Mouse (Mus musculus) right cerebral cortex, postnatal 10 days (tissue): Measurements from ENCODE around the gene Olfr524.

ENCODE experiments used
- DNase-seq, 2 experiments: peaks; one replicate each; pipeline ENCODE4 v3.0.0; 2021; ENCODE audit warnings: low spot score in 2 of 2

The Olfr524 gene

GRCm38 (mm10) chr7:140186646-140187620 lies 18.8 kb downstream of the Olfr524 start:
- DNase-seq = peak in 1 of 2 experiments; percentile 60

DNA sequence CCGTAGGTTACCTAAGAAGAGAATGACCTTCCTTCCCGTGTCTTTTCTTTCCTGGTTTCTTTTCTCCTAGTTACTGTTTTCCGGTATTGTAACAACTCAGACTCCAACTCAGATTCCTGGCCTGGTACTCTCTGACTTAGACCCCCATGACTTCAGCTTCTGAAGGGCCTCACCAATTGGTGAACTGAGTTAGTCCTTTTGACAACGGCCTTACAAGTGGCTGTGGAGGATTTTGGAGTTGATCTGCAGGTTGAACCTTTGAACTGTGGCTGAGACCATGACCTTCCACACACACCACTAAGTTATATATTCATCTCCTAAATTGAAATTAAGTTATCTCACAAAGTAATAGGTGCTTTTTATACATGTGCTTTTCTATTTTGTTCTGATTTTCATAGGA lies 21.6 kb downstream of the Olfr524 start:
- DNase-seq = no peak

DNA sequence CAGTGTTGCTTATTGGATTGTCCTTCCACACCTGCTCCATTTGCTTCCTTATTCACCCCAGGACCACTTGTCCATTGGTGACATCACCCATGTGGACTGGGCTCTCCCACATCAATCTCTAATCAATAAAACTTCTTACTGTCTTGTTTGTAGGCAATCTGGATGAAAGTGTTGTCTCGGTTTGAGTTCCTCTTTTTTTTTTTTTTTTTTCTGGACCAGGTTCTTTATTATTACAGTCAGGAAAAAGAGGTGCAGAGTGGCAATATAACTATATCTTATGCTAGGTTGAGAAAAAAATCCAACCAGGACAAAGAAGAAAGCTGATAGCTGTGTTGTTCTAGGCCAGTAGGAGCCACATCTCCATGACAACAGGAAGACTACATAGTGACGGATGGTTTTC lies 25.1 kb downstream of the Olfr524 start:
- DNase-seq = no peak

- DNase-seq = no peak
These were observed 26.6 kb downstream of the Olfr524 start for GRCm38 (mm10) chr7:140179176-140179575.

DNA sequence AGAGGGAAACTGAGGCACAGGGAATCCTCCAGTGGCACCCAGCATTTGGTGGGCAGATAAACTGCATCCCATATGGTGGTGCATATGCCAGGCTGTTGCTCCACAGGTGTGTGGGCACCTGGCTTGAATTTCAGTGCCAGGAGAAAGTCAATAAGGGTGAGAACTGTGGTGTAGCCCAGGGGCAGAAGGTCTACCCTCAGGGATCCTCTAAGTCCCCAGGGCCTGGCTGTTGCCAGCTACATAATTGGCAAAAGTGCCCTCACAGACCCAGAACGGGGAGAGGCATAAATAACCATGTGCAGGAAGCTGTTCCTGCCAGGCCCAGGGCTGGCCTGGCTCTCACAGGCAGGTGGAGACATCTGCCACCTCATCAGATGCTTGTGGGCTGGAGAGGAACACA lies 32.8 kb downstream of the Olfr524 start, which contains the start of gene Olfr523:
Gene Olfr523 (plus strand): TSS at position 282 of the 400 bp plus-strand sequence.
- DNase-seq = no peak

DNA sequence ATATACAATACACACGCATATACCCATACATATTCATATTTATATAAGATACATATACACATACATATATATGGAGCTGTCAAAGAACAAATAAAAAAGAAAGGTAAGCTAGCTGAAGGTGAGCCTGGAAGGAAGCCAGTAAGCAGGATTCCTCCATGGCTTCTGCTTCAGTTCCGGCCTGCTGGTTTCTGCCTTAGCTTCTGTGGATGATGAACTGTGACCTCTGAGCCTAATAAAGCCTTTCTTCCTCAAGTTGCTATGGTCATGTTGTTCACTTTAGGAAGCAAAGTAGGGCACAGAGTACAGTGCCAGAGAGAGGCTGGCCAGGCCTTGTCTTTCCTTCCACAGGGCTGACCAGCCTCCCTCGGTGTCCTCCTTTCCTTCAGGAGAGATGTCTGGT lies 34.9 kb downstream of the Olfr524 start:
- DNase-seq = no peak

DNA sequence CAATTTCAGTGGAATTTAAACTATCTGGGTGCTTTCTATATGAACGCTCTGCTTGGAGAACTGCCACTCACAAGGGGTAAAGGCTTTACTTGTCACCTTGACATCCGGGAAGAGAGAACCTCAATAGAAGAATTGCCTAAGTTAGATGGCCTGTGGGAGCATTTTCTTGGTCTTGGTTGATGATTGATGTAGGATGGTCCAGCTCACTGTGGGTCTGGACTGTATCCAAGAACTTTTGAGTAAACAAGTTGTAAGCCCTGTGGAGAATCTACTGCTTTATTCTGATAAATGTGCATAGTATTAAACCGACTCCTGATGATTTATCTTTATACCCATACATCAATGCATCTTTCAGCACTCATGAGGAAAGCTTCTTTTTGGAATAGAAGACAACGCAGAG lies 36.4 kb downstream of the Olfr524 start:
- no peak for DNase-seq

DNA sequence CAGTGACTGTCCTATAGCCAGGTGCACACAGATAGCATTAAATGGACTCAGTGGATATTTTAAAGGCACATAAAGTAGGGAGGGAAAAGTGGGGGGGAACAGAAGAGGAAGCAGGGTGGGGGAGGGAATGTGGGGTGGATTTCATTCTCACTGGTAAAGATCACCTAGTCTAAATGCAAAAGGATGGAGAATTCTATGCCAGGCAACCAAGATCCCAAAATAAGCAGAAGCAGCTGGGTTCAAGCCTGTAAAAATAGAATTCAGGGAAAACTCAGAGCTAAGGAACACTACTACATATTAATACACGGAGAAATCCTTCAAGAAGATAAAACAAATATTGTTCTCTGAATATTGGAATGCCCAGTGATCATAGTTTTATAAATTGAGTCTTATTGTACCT lies 37.8 kb downstream of the Olfr524 start:
- no peak for DNase-seq

DNA sequence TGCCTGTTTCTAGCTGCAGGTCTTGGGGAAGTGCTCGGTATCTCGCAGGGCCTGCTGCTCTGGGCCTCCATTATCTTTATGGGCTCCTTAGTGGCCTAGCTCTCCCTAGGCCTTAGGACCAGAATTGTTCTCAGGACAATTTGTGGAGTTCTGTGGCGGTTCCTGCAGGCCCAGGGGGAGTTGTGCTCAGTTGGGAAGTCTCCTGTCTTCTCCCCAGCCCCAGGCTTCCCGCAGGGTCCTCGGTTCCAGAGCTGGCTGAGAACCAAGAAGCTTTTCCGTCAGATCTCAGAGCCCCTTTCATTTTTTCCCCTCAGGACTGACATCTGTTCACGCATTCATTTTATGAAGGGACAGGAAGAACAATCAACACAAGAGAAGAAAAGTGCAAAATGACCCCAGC lies 41.1 kb downstream of the Olfr524 start, which contains the start of gene Olfr522:
Gene Olfr522 (minus strand): TSS at position 101 of the 400 bp plus-strand sequence.
- no peak for DNase-seq

- DNase-seq = no peak
These were observed 45.4 kb downstream of the Olfr524 start for GRCm38 (mm10) chr7:140160363-140160762.

- peak; percentile 91 to 92 for DNase-seq
These were observed 51.4 kb downstream of the Olfr524 start, which contains the start of gene Sprn for GRCm38 (mm10) chr7:140154218-140154927. Sprn (minus strand) TSS chr7:140154877.

GRCm38 (mm10) chr7:140153829-140154217 lies 51.9 kb downstream of the Olfr524 start:
- DNase-seq = no peak

- peak; percentile 75 to 77 for DNase-seq
These were observed 52.4 kb downstream of the Olfr524 start for GRCm38 (mm10) chr7:140153383-140153782.
